Mouse (Mus musculus) kidney, postnatal 10 days (tissue): ENCODE data around the gene Hacd3.

ENCODE experiments used
- DNase-seq: peaks from one replicate; pipeline ENCODE4 v3.0.0; 2021; ENCODE audit warnings: mixed read lengths

Hacd3 gene

GRCm38 (mm10) chr9:64947483-64948095, 73.9 kb downstream of the Hacd3 start:
- no peak for DNase-seq

DNA sequence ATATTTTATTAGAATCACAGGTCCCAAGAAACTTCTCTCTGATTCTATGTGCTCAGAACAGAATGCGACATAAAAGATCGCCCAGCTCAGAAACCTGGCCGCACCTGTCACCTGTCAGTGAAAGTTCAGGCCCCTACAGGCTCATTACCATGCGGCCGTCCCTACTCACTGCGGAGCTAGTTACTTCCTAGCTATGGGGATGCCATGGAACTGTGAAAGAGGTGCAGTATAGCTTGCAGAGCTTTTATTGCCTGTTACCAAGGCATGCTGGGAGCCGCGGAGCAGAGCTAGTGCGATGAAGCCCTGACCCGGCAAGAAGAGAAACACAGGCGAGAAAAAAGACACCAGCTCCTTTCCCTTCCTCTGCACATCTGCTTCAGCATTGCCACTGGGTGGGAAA, 77.5 kb downstream of the Hacd3 start:
- no peak for DNase-seq

DNA sequence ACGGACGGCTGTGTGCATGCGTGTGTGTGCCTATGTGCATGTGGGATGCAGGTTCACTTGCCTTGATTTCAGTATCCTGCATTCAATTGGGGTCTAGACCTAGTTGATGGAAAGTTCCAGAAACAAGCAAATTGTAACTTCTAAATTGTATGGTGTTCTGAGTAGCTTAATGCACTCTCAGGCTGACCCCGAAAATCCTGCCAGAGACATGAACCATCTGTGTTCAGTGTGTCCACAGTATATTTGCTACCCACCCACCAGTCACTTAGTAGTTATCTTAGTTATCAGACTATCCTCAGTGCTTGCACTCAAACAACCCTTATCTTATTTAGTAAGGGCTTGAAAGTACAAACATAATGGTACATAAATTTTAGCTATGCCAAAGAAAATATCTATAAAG, 79.8 kb downstream of the Hacd3 start:
- DNase-seq = no peak

GRCm38 (mm10) chr9:64940731-64941346, 80.7 kb downstream of the Hacd3 start:
- DNase-seq = no peak

- DNase-seq = no peak
Observed at GRCm38 (mm10) chr9:64939790-64940189, 81.7 kb downstream of the Hacd3 start.

- no peak for DNase-seq
Observed at GRCm38 (mm10) chr9:64939281-64939680, 82.2 kb downstream of the Hacd3 start.

DNA sequence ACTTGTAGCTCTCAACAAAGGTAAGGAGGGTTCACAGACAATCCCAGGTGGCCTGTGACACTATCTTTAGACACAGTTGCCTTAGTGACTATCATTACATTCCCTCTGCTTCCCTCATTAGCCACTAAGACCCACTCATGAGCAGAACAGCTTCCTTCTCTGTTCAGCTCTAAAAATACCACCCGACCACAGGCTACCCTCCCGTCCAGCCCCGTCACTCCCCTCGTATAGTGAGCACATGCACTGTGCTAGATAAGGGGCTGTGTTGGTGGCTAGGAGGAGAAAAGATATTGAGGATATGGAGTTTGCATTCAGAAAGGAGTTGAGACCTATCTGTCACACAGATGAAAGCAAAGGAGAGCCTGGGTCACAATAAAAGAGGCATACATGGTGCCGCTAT, 83.0 kb downstream of the Hacd3 start:
- no peak for DNase-seq

DNA sequence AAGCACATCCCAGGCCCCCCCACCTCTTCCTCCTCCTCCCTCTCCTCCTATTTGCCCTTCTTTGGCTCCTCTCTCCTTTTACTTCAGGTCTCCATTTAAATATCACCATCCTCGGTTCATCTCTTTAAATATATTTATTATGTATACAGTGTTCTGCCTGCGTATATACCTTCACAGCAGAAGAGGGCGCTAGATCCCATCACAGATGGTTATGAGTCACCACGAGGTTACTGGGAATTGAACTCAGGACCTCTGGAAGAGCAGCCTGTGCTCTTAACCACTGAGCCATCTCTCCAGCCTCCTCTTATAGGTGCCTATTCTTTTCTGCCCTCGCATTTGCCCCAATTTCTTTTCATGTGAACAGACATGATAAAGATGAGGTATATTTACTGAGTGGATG, 84.0 kb downstream of the Hacd3 start:
- DNase-seq = no peak
